Mouse (Mus musculus) neutrophil, adult 5-6 weeks (primary cell): Measurements from ENCODE around the gene Efna1. TPM values are rescaled to one million over a fixed set of nuclear protein-coding genes. Genes with fewer than 3 reads are reported as not detected.

Experiments used
- ATAC-seq: fragments of 151-379, 151-347 bp; 2 replicates; pipeline ENCODE4 v1.8.0; 2017; ENCODE audit warnings: mild to moderate bottlenecking, moderate TSS enrichment; ENCODE audit not compliant: insufficient number of reproducible peaks, poor library complexity, low FRiP score, severe bottlenecking; ENCODE audit errors: extremely low read depth
- total RNA-seq: library from RNA; stranded (forward); fragments of 200-1000 nt; gene quantifications from 2 replicates; pipeline ENCODE4 v1.2.3, GENCODE M21; 2017

Efna1 gene
- 1.3 TPM in 1 of 2 replicates, not detected in the other for total RNA-seq

DNA sequence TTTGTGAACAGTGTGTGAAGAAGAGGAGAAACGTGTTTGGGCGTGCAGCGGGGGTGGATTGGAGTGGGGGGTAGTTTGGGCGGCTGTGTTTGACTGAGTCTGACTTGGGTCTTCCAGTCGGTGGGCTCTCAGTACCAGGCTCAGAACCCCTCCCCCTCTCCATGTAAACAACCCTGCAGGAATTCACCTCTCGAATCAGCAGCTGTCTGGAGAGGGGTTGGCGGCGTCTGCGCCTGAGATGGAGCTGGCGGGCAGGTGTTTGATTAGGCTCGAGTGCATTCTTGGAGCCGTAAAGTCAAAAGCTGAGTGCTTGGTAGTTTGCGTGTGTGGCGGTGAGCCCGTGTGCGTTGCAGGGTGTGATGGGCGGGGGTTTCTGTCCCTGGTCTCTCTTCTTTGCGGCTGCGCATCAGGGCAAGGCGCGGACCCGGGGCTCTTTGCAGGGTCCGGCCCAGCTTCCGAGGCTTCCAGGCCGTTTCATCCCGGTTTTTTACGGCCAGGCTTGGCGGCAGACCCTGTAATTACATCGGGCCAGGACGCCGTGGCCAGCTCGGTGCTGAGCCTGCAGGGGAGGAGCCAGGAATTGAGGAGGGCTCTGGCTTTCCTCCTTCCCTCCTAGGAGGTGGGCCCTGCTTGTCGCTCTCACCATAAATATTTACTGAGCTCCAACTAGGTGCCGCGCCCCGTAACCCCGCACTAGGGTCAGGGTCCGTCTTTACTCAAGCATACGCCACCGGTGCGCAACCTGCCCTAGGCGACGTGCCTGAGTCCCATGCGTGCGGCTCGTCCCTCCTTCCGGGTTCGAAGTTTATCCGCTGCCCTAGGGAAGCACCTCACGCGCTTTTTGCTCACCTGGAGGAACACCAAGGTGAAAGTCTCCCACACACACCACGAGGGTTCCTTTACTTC lies at the start of gene Efna1:
Gene Efna1 (minus strand): TSS at position 537 of the 906 bp plus-strand sequence.
- no peak for ATAC-seq

- no peak for ATAC-seq
These were observed 49.4 kb upstream of the Efna1 start for GRCm38 (mm10) chr3:89330346-89330745.

GRCm38 (mm10) chr3:89328623-89329022 lies 47.7 kb upstream of the Efna1 start:
- ATAC-seq = no peak

DNA sequence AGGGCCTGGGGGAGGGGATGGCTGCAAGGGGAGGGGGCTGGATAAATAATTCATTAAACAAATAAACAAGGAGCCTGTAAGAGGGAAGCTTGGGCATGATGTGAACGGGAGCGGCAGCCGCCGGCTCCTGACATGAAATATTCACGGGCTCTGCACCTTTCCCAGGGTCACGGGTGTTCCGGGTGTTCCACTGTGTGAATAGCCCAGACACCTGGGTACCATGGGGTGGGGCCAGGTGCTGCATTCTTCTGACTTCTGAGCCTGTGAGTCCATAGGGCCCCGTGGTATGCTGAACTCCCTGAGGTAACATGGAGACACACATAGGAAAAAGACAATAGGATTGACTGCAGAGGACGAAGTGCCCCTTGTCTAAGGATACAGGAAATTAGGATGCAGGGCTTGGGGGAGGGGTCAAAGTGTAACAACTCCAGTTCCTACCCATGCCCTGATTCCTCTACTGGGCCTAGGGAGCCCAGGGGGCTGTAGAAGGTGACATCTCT lies 46.5 kb upstream of the Efna1 start:
- no peak for ATAC-seq

DNA sequence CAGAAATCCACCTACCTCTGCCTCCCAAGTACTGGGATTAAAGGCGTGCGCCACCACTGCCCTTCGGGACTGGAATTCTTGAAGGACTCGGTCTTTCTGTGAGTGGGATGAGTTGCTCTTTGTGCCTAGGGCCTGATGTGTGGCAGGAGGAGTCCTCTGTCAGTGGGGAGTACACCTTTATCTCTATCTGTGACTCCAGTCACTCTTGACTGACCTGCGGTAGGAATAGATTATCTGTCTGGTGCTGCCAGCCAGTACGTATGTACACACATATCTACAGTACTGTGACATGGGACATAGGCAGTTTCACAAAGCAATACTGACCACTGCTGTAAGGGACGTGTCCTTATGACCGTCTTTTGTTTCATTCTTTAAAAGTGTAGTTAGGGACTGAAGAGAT lies 44.9 kb upstream of the Efna1 start:
- no peak for ATAC-seq

DNA sequence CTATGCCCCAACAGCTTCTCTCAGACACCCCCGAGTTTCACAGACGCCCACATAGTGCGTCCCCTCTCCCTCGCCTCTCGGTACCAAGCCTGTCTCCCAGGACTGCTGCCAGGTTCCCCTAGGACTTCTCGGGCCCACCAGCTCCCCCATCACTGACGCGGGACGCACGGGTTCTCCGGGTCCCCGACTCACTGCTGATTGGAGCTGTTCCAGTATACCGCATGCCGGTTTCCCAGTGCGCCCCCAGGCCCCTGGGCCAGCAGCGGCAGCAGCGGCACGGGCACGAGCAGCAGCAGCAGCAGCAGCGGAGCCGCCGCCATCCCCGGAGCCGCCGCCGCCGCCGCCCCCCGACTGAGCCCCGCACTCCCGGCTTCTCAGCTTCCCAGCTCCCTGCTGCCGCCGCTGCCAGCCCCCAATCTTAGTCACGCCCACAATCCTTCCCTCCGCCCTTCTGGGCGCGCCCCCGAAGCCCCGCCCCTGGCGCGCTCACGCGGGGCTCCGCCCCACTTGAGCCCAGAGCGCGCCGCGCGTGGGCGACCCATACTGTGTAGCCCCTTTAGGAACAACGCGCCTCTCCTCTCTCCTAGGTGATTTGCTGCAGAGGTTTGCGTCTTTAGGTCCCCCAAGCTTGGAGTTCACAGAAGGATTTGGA lies 41.7 kb upstream of the Efna1 start, which contains the start of gene Efna3:
Gene Efna3 (minus strand): TSS at position 452 of the 652 bp plus-strand sequence.
- no peak for ATAC-seq

- no peak for ATAC-seq
These were observed 41.2 kb upstream of the Efna1 start for GRCm38 (mm10) chr3:89322131-89322500.

DNA sequence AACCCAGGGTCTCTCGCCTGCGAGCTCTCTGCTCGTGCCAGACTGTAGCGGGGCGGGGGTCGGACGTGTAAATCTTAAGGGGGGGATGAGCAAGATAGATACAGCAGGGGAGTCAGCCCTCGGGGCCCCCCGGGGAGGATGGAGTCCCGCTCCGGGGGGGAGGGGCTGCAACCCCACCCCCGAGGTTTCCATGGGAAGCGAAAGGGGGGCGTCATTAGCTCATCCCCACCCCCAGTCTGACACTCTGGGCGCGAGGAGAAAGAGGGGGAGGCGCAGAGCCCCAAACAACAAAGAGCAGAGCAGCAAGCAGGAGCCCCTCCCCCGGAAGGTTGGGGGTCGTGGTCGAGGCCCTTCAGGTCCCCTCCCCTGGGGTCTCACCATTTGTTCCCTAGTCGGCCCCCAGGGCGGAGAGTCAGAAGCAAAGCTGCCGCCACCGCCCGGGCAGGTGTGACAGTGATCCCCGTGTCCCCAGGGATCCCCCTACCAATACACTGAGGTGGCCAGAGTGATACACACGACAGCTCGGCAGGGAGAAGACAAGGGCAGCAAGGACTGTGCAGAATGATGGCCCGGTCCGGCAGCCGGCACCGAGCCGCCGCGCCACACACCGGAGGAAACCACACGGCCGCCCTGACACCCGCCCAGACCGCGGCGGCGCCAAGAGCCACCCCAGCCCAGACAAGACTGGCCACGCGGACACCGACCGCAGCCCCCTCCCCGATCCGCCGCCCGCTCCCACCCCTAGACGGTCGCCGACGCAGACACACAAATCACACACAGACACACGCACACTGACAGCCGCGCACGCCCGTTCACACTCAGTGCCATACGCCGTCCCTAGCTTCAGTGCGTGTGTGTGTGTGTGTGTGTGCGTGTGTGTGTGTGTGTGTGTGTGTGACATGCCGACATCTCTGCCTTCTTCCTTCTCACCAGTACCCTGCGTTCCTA lies 40.5 kb upstream of the Efna1 start:
- no peak for ATAC-seq

DNA sequence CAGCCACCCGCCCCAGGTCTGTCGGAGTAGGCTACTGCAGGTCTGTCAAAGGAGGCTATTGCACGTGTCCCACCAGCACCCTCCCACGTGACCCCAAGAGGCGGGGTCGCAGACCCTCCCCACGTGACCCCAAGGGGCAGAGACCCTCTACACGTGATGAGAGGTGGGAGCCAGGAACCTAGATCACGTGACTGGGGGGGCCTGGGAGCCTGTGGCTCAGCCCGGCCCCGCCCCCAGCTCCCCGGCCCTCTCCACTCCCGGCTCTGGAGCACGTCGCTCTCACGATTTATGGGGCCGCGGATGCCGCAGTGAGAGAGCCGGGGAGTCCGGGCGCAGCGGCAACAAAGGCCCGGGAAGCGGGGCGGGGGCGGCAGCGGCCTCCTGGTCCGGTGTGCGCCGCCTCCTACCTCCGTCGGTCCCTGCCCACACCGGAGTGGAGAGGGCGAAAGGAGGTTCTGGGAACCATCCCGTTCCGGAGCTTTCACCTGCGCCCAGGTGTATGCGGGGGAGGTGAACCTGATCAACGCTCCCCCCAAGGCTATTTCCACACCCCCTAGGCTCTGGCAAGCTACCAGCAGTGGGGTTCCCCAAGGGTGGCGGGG lies 39.7 kb upstream of the Efna1 start:
- ATAC-seq = no peak

- ATAC-seq = no peak
These were observed 38.8 kb upstream of the Efna1 start for GRCm38 (mm10) chr3:89319591-89320350.

GRCm38 (mm10) chr3:89318971-89319590 lies 38.1 kb upstream of the Efna1 start:
- no peak for ATAC-seq

DNA sequence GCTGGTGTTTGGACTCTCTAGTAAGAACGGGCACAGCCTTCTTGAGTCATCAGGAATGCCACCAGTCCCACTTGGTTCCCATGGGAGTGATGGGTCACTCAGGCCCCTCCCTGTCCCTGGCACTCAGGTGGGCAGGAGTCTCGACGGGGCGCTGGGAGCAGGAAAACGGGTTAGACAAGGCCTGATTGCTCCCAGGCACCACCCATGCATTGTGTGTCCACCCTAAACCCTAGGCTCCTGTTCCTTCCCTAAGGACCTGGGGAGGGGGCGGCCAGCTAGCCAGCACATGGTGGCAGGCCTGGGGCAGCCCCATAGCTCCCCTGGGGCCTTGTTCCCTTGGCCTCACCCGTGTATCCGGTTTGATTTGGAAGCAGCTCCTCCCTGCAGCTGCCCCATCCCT lies 37.4 kb upstream of the Efna1 start:
- ATAC-seq = no peak

GRCm38 (mm10) chr3:89317246-89317645 lies 36.3 kb upstream of the Efna1 start:
- ATAC-seq = no peak

- ATAC-seq = peak; percentile 48; the same call in 1 of the 2 replicates
These were observed 35.9 kb upstream of the Efna1 start for GRCm38 (mm10) chr3:89316833-89317232.

- ATAC-seq = no peak
These were observed 35.2 kb upstream of the Efna1 start for GRCm38 (mm10) chr3:89315930-89316831.

DNA sequence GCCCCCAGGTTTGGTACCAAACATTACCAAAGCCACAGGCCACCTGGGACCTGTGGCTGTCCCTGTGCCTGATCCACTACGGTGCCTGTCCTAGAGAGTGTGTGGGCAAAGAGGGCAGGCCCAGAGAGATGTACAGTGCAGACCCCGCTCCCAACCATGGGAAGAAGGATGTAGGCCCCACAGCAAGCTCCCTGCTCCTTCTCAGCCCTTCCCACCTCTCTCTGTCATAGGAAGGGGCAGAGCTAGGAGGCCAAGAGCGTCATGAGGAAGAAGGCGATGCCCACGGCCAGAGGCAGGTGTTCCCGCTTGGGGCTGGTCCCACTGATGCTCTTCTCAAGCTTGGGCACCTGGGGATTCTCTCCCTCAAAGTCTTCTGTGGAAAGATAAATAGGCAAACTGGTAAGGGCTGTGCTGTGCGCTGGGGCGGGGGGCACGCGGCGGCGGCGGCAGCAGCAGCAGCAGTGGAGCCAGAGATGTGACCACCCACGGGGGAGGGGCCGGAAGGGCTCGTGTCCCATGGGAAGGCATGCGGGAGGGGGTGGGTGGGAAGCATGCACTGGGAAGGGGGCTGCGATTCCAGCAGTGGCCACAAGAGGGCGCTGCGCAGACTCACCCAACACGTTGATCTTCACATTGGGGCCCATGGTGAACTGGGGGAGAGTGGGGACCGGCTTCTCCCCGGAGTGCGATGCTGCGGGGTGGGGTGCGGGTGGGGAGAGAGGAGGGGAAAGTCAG lies 34.4 kb upstream of the Efna1 start:
- peak; percentile 37; the same call in 1 of the 2 replicates for ATAC-seq
